ENCODE assay signal across 9 mouse cellular contexts in genomic region chr11:116922058-116922457, GRCm38 (mm10). TPM values are rescaled to one million over a fixed set of nuclear protein-coding genes. Genes with fewer than 3 reads are reported as not detected.
A peak's percentile ranks its signal among the peaks of the same experiment; 100 is the strongest.
DNase-seq lines count a peak whose midpoint lies in the region; ATAC-seq lines count a peak whose summit lies in the region.
"Had no signal": no experiment of that assay in that cellular context is flagged by ENCODE, and none has a peak within 500 bp of the region (broad histone marks: within the 10 kb centered on the region; RNA-seq: fewer than 3 reads in every experiment).

No protein-coding gene starts in this region.

- no peak for DNase-seq in forebrain, embryonic 10.5 days (ENCODE audit: extremely low spot score, low spot score)
- DNase-seq in cerebellum, adult 9-10 months: peak; percentile 38
- DNase-seq in heart, postnatal 36 days: peak; percentile 15 to 17
- DNase-seq in urinary bladder, postnatal 10 days (ENCODE audit: low spot score): no peak
- no peak for DNase-seq in thymus, postnatal 0 days (ENCODE audit: low spot score)
- no peak for DNase-seq in urinary bladder, postnatal 14 days (ENCODE audit: low spot score)

- no peak overlapping the region for H3K4me3 ChIP-seq in forebrain, embryonic 12.5 days (replicated peaks)
- H3K4me3 ChIP-seq in forebrain, embryonic 10.5 days: no peak overlapping the region
- H3K4me3 ChIP-seq in midbrain, embryonic 13.5 days (replicated peaks): peak overlapping the region; percentile 67

- ATAC-seq in forebrain, embryonic 12.5 days (ENCODE audit: low FRiP score): no peak
- peak; percentile 9; the same call in 1 of the 2 replicates for ATAC-seq in midbrain, embryonic 13.5 days

- H3K9me3 ChIP-seq in forebrain, embryonic 12.5 days: no peaks in the 10 kb centered on the region
- no peaks in the 10 kb centered on the region for H3K9me3 ChIP-seq in forebrain, embryonic 10.5 days
- no peaks in the 10 kb centered on the region for H3K9me3 ChIP-seq in midbrain, embryonic 13.5 days

- H3K36me3 ChIP-seq in forebrain, embryonic 12.5 days (replicated peaks): peaks cover 40% of the 10 kb centered on the region
- H3K36me3 ChIP-seq in forebrain, embryonic 10.5 days (replicated peaks): peaks cover 34% of the 10 kb centered on the region
- H3K36me3 ChIP-seq in midbrain, embryonic 13.5 days: peaks cover 39% of the 10 kb centered on the region

- H3K4me1 ChIP-seq in forebrain, embryonic 12.5 days: peaks cover 48% of the 10 kb centered on the region
- H3K4me1 ChIP-seq in forebrain, embryonic 10.5 days: peaks cover 59% of the 10 kb centered on the region
- peaks cover 65% of the 10 kb centered on the region for H3K4me1 ChIP-seq in midbrain, embryonic 13.5 days (replicated peaks)

- H3K27ac ChIP-seq in forebrain, embryonic 12.5 days: peak overlapping the region; percentile 53; the same call in 1 of the 2 replicates
- H3K27ac ChIP-seq in forebrain, embryonic 10.5 days: no peak overlapping the region
- H3K27ac ChIP-seq in midbrain, embryonic 13.5 days: peak overlapping the region; percentile 8; the same call in 1 of the 2 replicates

- whole genome bisulfite sequencing in forebrain, embryonic 12.5 days: 38% methylated on average over 7 of the region's 7 CpGs
- WGBS in forebrain, embryonic 10.5 days: 58% methylated on average over 7 of the region's 7 CpGs
- WGBS in midbrain, embryonic 13.5 days: 34% methylated on average over 7 of the region's 7 CpGs

- peak overlapping the region; percentile 88 for H3K4me2 ChIP-seq in forebrain, embryonic 12.5 days
- peak overlapping the region; percentile 61 for H3K4me2 ChIP-seq in midbrain, embryonic 13.5 days (replicated peaks)

- intact Hi-C loops in heart, postnatal 36 days (cut with DNase I): no loop called here

- peaks cover 34% of the 10 kb centered on the region for H3K27me3 ChIP-seq in forebrain, embryonic 12.5 days
- peaks cover 64% of the 10 kb centered on the region for H3K27me3 ChIP-seq in forebrain, embryonic 10.5 days (ENCODE audit: poor library complexity, severe bottlenecking)
- peaks cover 13% of the 10 kb centered on the region for H3K27me3 ChIP-seq in midbrain, embryonic 13.5 days

- no peak overlapping the region for H3K9ac ChIP-seq in forebrain, embryonic 12.5 days
- H3K9ac ChIP-seq in midbrain, embryonic 13.5 days (replicated peaks): peak overlapping the region; percentile 61

RNA-seq across cellular contexts. Expression of gene Mgat5b, which starts 3.4 kb away (rescaled TPM):
- polyA plus RNA-seq in forebrain, embryonic 12.5 days (2016; fragmentation: Nextera tagmentation; extraction: Ambion mirVana): 17.8 and 19.0 TPM in 2 replicates
- polyA plus RNA-seq in forebrain, embryonic 10.5 days (2016; fragmentation: Nextera tagmentation; extraction: Ambion mirVana): 3.3 and 3.7 TPM in 2 replicates
- total RNA-seq in heart, postnatal 36 days (2021): under 1 TPM in 1 of 2 experiments, not detected in 1; 0.24 TPM
- polyA plus RNA-seq in midbrain, embryonic 13.5 days (2015; fragmentation: Nextera tagmentation; extraction: Ambion mirVana): 16.8 and 21.8 TPM in 2 replicates
- polyA plus RNA-seq in thymus, postnatal 0 days (2015; fragmentation: Nextera tagmentation; extraction: Ambion mirVana): 0.55 and 0.69 TPM in 2 replicates
- total RNA-seq: liver, adult 2 months had no signal
- polyA plus RNA-seq: liver, adult 2 months had no signal

Comparison
In these comparisons a context has a peak if more than half of its experiments do, and no peak if none do; other contexts are left out.
1. DNase-seq: peak in cerebellum, adult 9-10 months (single experiment) and heart, postnatal 36 days (2 of 2); none in forebrain, embryonic 10.5 days (single experiment), urinary bladder, postnatal 10 days (single experiment), thymus, postnatal 0 days (single experiment) and urinary bladder, postnatal 14 days (single experiment).